Mouse (Mus musculus): ENCODE results near the gene Tnnt3. TPM values are rescaled to one million over a fixed set of nuclear protein-coding genes. Genes with fewer than 3 reads are reported as not detected.

The Tnnt3 gene
- not detected for total RNA-seq (2021)
- long read RNA-seq, experiment 1 = 0 reads
- long read RNA-seq, experiment 2 = 0 reads

DNA sequence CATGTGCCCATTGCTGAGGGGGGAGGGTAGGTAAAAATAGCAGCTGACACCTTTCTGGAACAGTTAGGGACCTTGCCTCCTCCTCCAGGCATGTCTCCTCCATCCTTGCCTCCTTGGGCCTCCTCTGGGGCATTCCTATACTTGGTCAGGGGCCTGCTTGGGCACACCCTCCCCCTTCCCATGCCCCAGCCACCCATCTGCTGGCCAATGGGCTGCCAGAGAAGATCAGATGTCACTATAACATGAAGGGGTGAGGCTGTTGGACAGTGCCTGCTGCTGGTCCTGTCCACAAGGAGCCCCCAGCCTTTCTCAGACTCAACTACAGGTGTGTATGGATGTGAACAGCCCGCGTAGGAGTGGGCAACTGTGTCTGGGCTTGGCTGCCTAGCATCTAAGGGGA, at the start of gene Tnnt3:
Tnnt3 (plus strand) TSS at position 262 of the 400 bp plus-strand sequence.
- DNase-seq (ENCODE audit: low spot score in 2 of 2) = no peak

DNA sequence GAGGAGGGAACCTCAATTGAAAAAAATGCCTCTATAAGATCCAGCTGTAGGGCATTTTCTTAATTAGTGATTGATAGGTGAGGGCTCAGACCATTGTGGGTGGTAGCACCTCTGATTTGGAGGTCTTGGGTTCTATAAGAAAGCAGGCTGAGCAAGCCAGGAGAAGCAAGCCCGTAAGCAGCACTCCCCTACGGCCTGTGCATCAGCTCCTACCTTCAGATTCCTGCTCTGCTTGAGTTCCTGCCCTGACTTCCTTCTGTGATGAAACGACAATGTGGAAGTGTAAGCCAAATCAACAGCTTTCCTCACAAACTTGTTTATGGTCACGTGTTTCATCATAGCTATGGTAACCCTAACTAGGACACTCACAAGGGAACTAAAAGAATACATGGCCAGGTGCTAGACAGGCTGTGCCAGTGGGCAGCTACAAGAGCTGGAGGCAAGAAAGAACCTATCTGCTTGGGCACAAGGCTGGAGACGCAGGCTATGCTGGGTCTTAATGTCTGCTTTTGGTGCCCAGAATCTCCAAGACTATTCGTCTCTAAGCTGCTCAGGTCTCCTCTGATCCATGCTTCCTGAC, 49.5 kb upstream of the Tnnt3 start:
- DNase-seq (ENCODE audit: low spot score in 2 of 2) = no peak

GRCm38 (mm10) chr7:142454706-142455105, 43.9 kb upstream of the Tnnt3 start:
- DNase-seq (ENCODE audit: low spot score in 2 of 2) = no peak

GRCm38 (mm10) chr7:142455251-142455650, 43.4 kb upstream of the Tnnt3 start:
- no peak for DNase-seq (ENCODE audit: low spot score in 2 of 2)

GRCm38 (mm10) chr7:142456806-142457205, 41.8 kb upstream of the Tnnt3 start:
- DNase-seq (ENCODE audit: low spot score in 2 of 2) = no peak

DNA sequence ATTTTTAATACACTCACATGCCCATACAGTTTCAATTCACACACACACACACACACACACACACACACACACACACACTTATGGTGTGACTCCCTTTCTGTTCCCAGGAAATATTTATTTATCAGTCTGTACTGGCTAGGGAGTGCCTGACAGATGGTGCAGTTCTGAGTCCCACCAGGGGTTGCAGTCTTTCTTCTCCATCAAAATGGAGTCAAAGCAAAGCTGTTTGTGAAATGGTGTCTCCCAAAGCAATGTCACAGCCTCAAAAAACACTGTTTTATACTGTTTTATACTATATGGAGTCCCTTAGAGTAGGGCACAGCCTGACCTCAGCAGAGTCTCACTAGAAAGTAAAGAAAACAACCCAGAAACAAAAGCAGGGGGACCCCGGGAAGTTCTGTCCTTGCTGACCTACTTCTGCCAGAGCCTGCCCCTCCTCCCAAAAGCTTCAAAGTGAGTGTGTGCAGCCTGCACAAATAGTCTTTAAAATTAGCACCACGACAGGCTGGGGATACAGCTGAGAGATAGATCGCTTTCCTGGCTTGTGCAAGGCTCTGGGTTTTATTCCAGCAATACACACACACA, 41.3 kb upstream of the Tnnt3 start:
- no peak for DNase-seq (ENCODE audit: low spot score in 2 of 2)

DNA sequence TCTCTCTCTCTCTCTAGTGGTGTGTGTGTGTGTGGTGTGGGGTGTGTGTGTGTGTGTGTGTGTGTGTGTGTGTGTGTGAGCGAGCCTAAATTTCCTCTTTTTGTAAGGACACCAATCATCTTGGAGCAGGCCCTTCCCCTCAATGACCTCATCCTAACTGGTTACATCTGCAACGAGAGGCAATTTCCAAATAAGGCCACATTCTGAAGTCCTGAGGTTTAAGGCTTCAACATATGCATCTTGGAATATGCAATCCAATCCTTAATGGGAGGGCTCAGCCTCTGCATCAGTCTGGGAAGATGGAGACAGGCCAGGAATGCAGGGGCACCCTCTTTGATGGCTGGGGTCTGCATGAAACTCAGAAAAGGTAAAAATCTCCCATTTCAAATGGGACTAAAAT, 40.6 kb upstream of the Tnnt3 start:
- DNase-seq (ENCODE audit: low spot score in 2 of 2) = no peak

DNA sequence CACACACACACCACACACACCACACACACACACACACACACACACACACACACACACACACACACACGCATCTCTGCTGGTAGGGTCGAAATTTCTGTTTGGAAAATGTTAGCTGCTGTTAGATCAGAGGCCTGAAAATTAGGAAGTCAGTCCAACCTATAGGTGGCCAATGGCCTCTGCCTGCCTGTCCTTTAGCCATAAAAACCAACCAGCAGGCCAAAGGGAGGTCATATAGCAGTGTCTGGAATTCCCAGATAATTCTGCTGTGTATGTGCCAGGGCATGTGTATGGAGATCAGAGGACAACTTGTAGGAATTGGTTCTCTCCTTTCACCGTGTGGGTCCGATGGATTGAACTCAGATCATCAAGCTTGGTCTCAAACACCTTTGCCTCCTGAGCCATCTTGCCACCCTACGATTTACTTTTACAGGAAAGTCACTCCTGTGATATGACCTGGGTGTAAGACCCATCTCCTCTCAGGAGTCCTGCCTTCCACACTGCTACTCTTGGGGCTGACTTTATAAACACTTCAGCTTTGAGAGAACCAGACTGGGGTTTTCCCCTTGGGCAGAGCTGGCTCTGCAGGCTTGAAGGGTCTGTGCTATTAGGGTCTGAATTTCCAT, 39.8 kb upstream of the Tnnt3 start:
- no peak for DNase-seq (ENCODE audit: low spot score in 2 of 2)

DNA sequence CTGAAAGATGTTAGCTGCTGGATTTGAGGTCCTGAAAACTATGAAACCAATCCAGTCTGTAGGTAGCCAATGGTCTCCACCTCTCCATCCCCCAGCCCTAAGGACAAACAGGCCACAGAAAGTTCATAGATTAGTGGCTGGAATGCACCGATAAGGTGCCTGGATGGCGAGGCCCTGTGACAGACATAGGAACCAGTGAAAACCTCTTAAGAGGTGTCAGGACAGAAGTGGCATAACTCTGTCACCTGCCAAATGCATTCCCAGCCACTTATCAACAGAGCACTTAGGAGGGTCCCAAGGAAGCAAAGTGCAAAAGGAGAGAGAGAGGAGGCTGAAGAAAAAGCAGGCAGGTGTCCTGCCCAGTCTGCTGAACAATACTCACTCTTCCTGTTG, 39.3 kb upstream of the Tnnt3 start:
- DNase-seq (ENCODE audit: low spot score in 2 of 2) = no peak

- no peak for DNase-seq (ENCODE audit: low spot score in 2 of 2)
Observed at GRCm38 (mm10) chr7:142460636-142461077, 38.0 kb upstream of the Tnnt3 start, which contains the start of gene Lsp1. Lsp1 (plus strand) TSS chr7:142460809.

DNA sequence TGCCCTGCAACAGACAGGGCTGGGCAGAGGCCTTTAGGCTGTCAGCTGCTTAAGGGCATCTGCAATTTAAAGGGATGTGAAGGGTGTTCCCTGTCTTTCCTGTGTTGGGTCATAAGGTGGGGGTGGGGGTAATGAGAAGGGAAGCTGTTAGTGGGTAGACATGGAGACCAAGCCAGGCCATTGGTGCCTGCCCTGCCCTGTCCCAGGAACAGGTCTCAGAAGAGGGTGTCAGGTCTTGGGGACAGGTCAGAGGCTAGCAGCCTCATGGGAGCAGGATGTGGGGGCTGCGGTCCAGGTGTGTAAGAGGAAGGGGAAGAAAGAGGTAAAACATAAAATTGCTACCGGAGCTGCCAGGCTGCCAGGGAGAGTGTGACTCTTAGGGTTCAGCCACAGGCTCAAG, 37.2 kb upstream of the Tnnt3 start:
- no peak for DNase-seq (ENCODE audit: low spot score in 2 of 2)

DNA sequence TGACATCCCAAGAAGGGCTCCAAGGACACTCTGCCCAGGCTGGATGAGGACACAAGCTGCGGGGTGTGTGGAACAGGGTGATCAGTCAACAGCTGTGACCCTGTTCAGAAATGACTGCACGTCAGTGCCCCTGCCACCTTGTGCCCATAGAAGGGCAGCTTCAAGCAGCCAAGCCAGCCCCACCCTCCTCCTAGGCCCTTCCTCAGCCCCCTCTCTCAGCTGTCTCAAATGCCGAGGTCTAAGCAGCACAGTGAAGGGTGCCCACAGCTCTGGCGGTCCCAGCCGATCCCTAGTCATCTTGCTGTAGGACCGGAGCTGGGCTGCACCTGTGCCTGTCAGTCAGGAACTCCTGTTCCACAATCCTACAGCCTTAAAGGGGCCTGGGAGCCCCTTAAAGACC, 36.4 kb upstream of the Tnnt3 start:
- DNase-seq (ENCODE audit: low spot score in 2 of 2) = no peak

- DNase-seq (ENCODE audit: low spot score in 2 of 2) = no peak
Observed at GRCm38 (mm10) chr7:142462594-142463078, 36.0 kb upstream of the Tnnt3 start.

DNA sequence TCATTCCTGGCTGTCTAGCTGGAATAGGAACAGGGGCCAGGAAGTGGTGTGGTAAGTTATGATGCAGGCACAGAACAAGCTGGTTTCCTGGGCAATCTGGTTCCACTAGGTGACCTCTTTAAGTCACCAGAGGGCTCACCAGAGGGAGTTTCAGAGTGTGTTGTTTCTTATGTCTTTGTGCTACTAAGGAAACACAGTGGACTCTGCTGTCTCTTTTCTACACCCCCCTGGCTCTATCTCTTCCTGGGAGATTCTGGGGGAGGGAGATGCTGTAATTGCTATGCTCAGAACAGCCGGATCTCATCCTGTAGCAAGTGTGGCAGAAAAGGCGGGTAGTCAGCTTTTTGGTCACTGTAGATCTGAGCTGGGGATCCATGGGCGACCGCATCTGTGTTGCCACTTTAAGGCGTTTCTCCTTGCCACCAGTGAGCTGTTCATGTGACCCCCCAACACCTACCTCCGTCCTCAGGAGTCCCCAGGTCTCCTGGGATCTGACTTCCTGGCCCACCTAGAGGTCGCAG, 28.4 kb upstream of the Tnnt3 start:
- DNase-seq (ENCODE audit: low spot score in 2 of 2) = no peak

DNA sequence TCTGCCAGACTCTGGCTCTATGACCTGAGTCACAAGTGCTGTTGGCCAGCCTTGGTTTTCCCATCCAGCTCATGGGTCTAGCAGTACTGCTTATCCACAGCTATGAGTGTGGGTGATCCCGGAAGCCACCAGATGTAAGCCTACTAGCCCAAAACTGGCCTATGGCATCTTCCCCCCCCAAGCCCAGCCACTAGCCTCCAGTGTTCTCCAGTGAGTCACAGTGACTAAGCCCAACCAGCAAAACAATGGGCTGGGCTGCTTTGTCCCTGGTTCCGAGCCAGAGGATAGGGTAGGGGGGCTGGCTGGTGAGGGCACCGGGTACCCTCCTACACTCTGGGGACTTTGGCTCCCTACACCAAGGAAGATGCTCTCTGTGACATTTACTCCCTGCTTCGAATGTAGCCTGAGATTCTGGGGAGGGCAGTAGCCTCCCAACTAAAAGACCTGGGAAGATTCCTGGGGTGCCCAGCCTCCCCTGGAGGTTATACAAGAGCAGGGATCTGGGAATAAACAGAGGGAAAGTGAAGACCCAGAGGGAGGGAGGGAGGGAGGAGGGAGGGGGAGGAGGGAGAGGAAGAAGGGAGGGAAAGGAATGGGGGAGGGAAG, 27.7 kb upstream of the Tnnt3 start:
- DNase-seq (ENCODE audit: low spot score in 2 of 2) = no peak

DNA sequence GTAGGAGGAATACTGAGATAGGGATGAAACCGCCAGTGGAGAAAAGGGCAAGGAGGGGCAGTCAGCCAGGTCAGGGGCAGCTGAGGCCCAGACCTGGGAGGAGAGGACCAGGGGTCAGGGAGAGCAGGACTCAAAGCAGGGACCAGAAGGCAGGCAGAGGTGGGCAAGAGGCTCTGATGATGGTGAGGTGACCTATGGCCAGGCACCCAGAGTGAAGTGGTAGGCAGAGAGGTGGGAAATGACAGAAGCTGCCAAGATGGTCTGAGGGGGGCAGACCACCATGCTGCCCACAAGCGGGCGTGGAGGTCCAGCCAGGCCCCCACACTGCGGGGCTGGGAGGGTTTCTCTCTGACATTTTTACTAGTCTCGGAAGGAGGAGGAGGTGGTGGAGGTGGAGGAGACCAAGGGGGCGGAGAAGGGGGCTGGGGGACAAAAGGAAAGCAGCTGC, 27.2 kb upstream of the Tnnt3 start:
- DNase-seq (ENCODE audit: low spot score in 2 of 2) = no peak

- no peak for DNase-seq (ENCODE audit: low spot score in 2 of 2)
Observed at GRCm38 (mm10) chr7:142471884-142472570, 26.6 kb upstream of the Tnnt3 start.

- no peak for DNase-seq (ENCODE audit: low spot score in 2 of 2)
Observed at GRCm38 (mm10) chr7:142472936-142473335, 25.7 kb upstream of the Tnnt3 start.

GRCm38 (mm10) chr7:142473476-142473875, 25.2 kb upstream of the Tnnt3 start:
- DNase-seq (ENCODE audit: low spot score in 2 of 2) = no peak

DNA sequence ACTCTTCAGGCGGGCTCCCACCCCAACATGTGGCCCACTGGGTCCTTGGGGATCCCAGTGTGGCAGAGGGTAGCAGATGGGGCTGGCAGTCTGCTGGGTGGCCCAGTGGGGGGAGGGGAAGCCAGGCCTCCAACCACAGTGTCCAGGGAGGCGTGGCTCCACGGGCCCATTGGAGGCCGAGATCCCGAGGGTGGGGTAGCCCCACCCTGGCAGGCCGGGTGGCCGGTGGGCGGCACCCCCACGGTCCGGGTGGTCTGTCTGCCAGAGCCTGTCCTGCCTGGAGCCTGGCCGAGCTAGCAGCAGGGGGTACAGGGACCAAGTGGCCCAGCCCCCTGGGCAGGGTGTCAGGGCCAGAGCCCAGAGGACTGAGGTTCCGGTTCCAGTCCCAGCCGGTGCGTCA, 23.8 kb upstream of the Tnnt3 start:
- no peak for DNase-seq (ENCODE audit: low spot score in 2 of 2)

DNA sequence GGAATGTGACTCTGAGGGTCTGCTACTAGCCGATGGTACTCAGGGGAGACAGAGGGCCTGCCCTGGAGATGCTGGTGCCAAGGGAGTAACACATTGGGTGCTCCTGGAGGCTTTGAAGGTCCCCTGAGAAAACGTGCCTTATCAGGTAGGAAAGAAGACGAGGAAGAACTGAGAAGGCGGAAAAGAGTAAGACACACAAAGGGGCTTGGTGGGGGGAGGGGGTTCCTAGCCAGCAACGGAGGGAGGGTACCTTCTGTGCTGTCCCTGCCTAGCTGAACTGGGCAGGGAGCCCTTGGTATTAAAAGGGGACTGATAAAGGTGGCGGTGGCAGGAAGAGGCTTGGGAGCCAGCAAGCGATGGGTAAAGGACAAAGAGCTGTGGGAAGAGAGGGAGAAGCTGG, 23.0 kb upstream of the Tnnt3 start:
- DNase-seq (ENCODE audit: low spot score in 2 of 2) = no peak
